In the genomic region with DNA sequence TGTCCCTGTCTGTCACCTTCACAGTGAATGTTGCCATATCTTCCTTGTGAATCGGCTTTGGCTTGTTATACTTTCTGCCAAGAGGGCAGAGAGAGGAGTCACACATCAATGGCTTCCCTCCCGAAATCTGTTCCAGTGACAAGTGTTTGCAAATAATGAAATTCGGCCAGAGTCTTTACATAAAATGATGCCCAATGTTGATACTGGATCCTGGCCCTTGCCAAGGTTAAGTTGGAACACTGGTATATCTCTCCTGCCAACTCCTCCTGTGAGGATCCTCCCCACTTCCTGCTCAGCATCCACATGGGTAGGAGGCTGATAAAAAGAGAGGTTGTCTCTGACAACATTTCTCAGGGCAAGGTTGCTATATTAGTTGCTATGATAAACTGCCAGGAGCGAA, we compare ENCODE assay signal across 27 mouse cellular contexts.
DNase-seq lines count a peak whose midpoint lies in the region; ATAC-seq and TF ChIP-seq lines count a peak whose summit lies in the region.
"Had no signal": no experiment of that assay in that cellular context is flagged by ENCODE, and none has a peak within 500 bp of the region (broad histone marks: within the 10 kb centered on the region; RNA-seq: fewer than 3 reads in every experiment).

No protein-coding gene starts in this region.

- no peaks in the 10 kb centered on the region for H3K36me3 ChIP-seq in hindbrain, postnatal 0 days (ENCODE audit: insufficient read depth, low read length)
- H3K36me3 ChIP-seq in hindbrain, embryonic 11.5 days (ENCODE audit: control insufficient read depth, insufficient read depth, low read length): no peaks in the 10 kb centered on the region
- H3K36me3 ChIP-seq in stomach, postnatal 0 days (ENCODE audit: control insufficient read depth, insufficient read depth, low read length): no peaks in the 10 kb centered on the region
- H3K36me3 ChIP-seq: embryonic facial prominence, embryonic 12.5 days; forebrain, embryonic 15.5 days; G1E; heart, embryonic 10.5 days; kidney, embryonic 15.5 days; limb, embryonic 12.5 days; liver, embryonic 12.5 days; stomach, embryonic 15.5 days had no signal

- no peak overlapping the region for H3K27ac ChIP-seq in hindbrain, postnatal 0 days
- no peak overlapping the region for H3K27ac ChIP-seq in hindbrain, embryonic 11.5 days (ENCODE audit: low read depth, low read length)
- H3K27ac ChIP-seq in stomach, postnatal 0 days (replicated peaks): no peak overlapping the region
- H3K27ac ChIP-seq: embryonic facial prominence, embryonic 12.5 days; forebrain, embryonic 15.5 days; heart, embryonic 10.5 days; kidney, embryonic 15.5 days; limb, embryonic 12.5 days; liver, embryonic 12.5 days; stomach, embryonic 15.5 days had no signal

- WGBS in hindbrain, postnatal 0 days: 63% methylated on average over 4 of the region's 4 CpGs
- 90% methylated on average over 4 of the region's 4 CpGs for WGBS in hindbrain, embryonic 11.5 days
- WGBS in stomach, postnatal 0 days: 77% methylated on average over 4 of the region's 4 CpGs

- no peak for TF ChIP-seq EP300 in stomach, postnatal 0 days (optimal IDR thresholded peaks at IDR 0.05)

- TF ChIP-seq CTCF in hindbrain, postnatal 0 days (IDR thresholded peaks at IDR 0.05; ENCODE audit: low read depth): no peak
- TF ChIP-seq CTCF in stomach, postnatal 0 days (IDR thresholded peaks at IDR 0.05; ENCODE audit: low read depth): no peak

- H3K9me3 ChIP-seq in hindbrain, postnatal 0 days (ENCODE audit: low read length): no peaks in the 10 kb centered on the region
- H3K9me3 ChIP-seq in hindbrain, embryonic 11.5 days (ENCODE audit: control insufficient read depth, low read length): no peaks in the 10 kb centered on the region
- H3K9me3 ChIP-seq in stomach, postnatal 0 days (ENCODE audit: control insufficient read depth, low read length): no peaks in the 10 kb centered on the region
- H3K9me3 ChIP-seq: embryonic facial prominence, embryonic 12.5 days; forebrain, embryonic 15.5 days; G1E; heart, embryonic 10.5 days; kidney, embryonic 15.5 days; limb, embryonic 12.5 days; liver, embryonic 12.5 days; stomach, embryonic 15.5 days had no signal

- no peak overlapping the region for H3K4me2 ChIP-seq in hindbrain, postnatal 0 days (ENCODE audit: low read depth, low read length)
- no peak overlapping the region for H3K4me2 ChIP-seq in hindbrain, embryonic 11.5 days (replicated peaks; ENCODE audit: low read depth, low read length)
- no peak overlapping the region for H3K4me2 ChIP-seq in stomach, postnatal 0 days (replicated peaks; ENCODE audit: low read depth)
- H3K4me2 ChIP-seq: embryonic facial prominence, embryonic 12.5 days; forebrain, embryonic 15.5 days; kidney, embryonic 15.5 days; limb, embryonic 12.5 days; liver, embryonic 12.5 days; midbrain, embryonic 11.5 days; stomach, embryonic 15.5 days had no signal

- DNase-seq in hindbrain, postnatal 0 days (ENCODE audit: low spot score): peak; percentile 8
- no peak for DNase-seq in hindbrain, embryonic 11.5 days (ENCODE audit: low spot score)
- peak; percentile 66 for DNase-seq in cerebellum, adult 8-10 months
- DNase-seq in cerebellum, postnatal 36 days: peak; percentile 67 to 70
- no peak for DNase-seq in frontal cortex, postnatal 36 days (ENCODE audit: low spot score in 2 of 2)
- no peak for DNase-seq in stomach, postnatal 0 days (ENCODE audit: low spot score)
- DNase-seq in layer of hippocampus, postnatal 36 days: no peak
- DNase-seq: adrenal gland, adult 2 months; gastrocnemius, postnatal 25 days; lung, adult 2 months; lung, postnatal 14 days; thymus, adult 2 months; thymus, postnatal 4 days had no signal

- no peak overlapping the region for H3K4me3 ChIP-seq in hindbrain, postnatal 0 days (ENCODE audit: low read length)
- H3K4me3 ChIP-seq in hindbrain, embryonic 11.5 days (ENCODE audit: low read depth, low read length): no peak overlapping the region
- H3K4me3 ChIP-seq in stomach, postnatal 0 days (ENCODE audit: low read depth, low read length): no peak overlapping the region
- H3K4me3 ChIP-seq: embryonic facial prominence, embryonic 12.5 days; forebrain, embryonic 15.5 days; heart, embryonic 10.5 days; kidney, embryonic 15.5 days; limb, embryonic 12.5 days; liver, embryonic 12.5 days; stomach, embryonic 15.5 days had no signal

- no peak overlapping the region for H3K9ac ChIP-seq in hindbrain, postnatal 0 days (replicated peaks; ENCODE audit: low read length)
- H3K9ac ChIP-seq in hindbrain, embryonic 11.5 days (ENCODE audit: low read depth, low read length): no peak overlapping the region
- no peak overlapping the region for H3K9ac ChIP-seq in stomach, postnatal 0 days (ENCODE audit: low read length)
- H3K9ac ChIP-seq: embryonic facial prominence, embryonic 12.5 days; forebrain, embryonic 15.5 days; kidney, embryonic 15.5 days; limb, embryonic 12.5 days; liver, embryonic 12.5 days; stomach, embryonic 15.5 days had no signal

- H3K4me1 ChIP-seq in hindbrain, postnatal 0 days (ENCODE audit: insufficient read depth, low read length): no peaks in the 10 kb centered on the region
- H3K4me1 ChIP-seq in hindbrain, embryonic 11.5 days (replicated peaks; ENCODE audit: control insufficient read depth, insufficient read depth, low read length): no peaks in the 10 kb centered on the region
- no peaks in the 10 kb centered on the region for H3K4me1 ChIP-seq in stomach, postnatal 0 days (replicated peaks; ENCODE audit: control insufficient read depth, insufficient read depth)
- H3K4me1 ChIP-seq: embryonic facial prominence, embryonic 12.5 days; forebrain, embryonic 15.5 days; heart, embryonic 10.5 days; kidney, embryonic 15.5 days; liver, embryonic 12.5 days; stomach, embryonic 15.5 days had no signal

- no peaks in the 10 kb centered on the region for H3K27me3 ChIP-seq in hindbrain, postnatal 0 days (ENCODE audit: insufficient read depth, low read length)
- H3K27me3 ChIP-seq in hindbrain, embryonic 11.5 days (ENCODE audit: control insufficient read depth, insufficient read depth, low read length): no peaks in the 10 kb centered on the region
- H3K27me3 ChIP-seq in stomach, postnatal 0 days (ENCODE audit: control insufficient read depth, insufficient read depth, low read length): no peaks in the 10 kb centered on the region
- H3K27me3 ChIP-seq: CH12.LX; embryonic facial prominence, embryonic 12.5 days; forebrain, embryonic 15.5 days; kidney, embryonic 15.5 days; limb, embryonic 12.5 days; liver, embryonic 12.5 days; Patski; stomach, embryonic 15.5 days had no signal

- no peak for ATAC-seq in hindbrain, postnatal 0 days
- no peak for ATAC-seq in hindbrain, embryonic 11.5 days (ENCODE audit: low FRiP score)
- ATAC-seq in cerebellum, adult (ENCODE audit: insufficient number of reproducible peaks, low FRiP score, low TSS enrichment): peak; percentile 98
- ATAC-seq in stomach, postnatal 0 days (ENCODE audit: low FRiP score, low TSS enrichment): no peak
- ATAC-seq: forebrain, embryonic 15.5 days; hindbrain, embryonic 16.5 days; intestine, embryonic 16.5 days; liver, embryonic 12.5 days; Patski had no signal

Comparison
In these comparisons a context has a peak if more than half of its experiments do, and no peak if none do; other contexts are left out.
1. DNase-seq: peak in hindbrain, postnatal 0 days (single experiment), cerebellum, adult 8-10 months (single experiment) and cerebellum, postnatal 36 days (2 of 2); none in hindbrain, embryonic 11.5 days (single experiment), frontal cortex, postnatal 36 days (0 of 2), stomach, postnatal 0 days (single experiment) and layer of hippocampus, postnatal 36 days (0 of 2).